Mouse (Mus musculus): Measurements from ENCODE around the gene Sema5b.

The Sema5b gene

DNA sequence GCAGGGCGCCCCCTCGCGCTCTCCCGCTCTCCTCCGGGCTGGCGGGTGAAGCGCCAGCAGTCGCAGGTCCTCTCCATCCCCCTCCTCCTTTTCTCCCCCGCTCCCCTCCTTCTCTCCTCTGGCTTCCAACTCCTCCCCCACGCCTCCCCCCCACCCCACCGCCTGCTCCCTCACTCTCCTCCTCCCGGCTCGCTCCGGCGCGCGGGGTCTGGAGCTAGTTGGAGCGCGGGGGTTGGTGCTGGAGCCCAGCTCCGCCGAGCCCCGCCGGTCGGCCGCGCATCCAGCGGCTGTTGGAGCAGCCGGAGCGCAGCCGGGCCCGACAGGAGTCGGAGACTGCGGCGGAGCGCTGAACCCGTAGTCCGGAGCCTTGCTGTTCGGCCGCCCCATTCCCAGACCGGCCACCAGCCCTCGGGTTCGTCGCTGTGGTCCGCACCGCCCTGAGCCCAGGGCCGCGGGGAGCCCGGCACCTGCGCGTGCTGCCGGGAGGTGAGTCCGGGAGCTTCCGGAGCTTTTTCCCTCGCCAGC, at the start of gene Sema5b:
TSS of gene Sema5b (plus strand) at position 29 of the 525 bp plus-strand sequence.
- peak in 1 of 2 experiments; percentile 66 for DNase-seq (ENCODE audit: low spot score in 2 of 2)

DNA sequence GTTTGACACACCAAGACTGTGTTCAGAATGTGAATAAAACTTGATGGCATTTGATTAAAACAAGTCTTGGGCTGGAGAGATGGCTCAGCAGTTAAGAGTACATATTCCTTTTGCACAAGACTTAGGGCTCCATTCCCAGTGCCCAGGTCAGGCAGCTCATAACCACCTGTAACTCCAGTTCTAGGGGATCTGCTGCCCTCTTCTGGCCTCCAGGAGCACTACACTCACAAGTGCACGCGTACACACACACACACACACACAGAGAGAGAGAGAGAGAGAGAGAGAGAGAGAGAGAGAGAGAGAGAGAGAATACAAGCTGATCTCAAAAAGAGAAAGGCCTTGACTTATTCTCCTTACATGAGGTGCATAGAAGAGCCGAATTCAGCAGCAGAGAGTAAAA, 40.6 kb upstream of the Sema5b start:
- DNase-seq (ENCODE audit: low spot score in 2 of 2): no peak

DNA sequence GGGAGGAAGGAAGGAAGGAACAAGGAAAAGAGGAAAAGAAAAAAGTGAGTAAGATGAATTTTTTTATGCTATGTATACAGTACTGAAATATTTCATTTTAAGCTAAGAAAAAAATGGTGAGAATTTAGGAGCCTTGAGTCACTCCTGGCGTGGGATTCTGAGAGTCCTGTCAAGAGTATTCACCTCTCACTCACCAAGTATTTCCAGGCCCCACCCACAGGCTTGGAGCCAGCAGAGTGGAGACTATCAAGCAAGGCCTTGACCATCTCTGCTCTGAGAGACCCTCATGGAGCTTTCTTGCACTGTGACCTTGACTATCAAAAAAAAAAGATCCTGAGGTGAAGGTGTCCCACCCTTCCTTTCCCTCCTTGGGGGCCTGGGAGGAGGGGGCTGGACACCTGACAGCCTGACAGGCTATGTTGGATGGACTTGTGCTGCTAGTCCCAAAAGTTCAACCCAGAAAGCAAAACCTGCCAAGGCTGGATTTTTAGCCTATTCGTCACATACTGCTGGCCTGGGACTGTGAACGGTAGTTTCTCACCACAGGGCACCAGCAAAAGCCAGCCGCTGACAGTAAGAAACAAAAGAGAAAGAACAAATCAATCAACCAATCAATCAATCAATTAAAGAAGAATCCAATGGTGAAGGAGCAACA, 39.7 kb upstream of the Sema5b start:
- no peak for DNase-seq (ENCODE audit: low spot score in 2 of 2)

GRCm38 (mm10) chr16:35502456-35502855, 38.5 kb upstream of the Sema5b start:
- DNase-seq (ENCODE audit: low spot score in 2 of 2): no peak

GRCm38 (mm10) chr16:35504266-35504665, 36.7 kb upstream of the Sema5b start:
- no peak for DNase-seq (ENCODE audit: low spot score in 2 of 2)

DNA sequence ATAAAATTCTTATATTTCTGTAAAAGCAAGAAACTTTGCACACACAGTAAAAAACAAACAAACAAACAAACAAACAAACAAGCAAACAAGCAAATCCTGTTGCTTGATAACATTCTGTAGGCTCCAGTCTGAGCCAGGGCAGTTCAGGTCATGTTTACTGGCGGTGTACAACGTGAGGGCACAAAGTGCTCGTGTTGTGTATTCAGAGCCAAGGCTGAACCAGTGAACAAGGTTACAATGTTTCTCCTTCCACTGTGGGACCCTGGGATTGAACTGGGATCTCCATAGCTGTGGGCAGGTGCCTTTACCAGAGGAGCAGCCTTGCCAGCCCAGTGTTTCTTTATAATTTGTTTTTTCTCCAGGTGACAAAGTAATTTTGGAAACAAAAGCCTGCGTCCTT, 35.2 kb upstream of the Sema5b start:
- no peak for DNase-seq (ENCODE audit: low spot score in 2 of 2)

DNA sequence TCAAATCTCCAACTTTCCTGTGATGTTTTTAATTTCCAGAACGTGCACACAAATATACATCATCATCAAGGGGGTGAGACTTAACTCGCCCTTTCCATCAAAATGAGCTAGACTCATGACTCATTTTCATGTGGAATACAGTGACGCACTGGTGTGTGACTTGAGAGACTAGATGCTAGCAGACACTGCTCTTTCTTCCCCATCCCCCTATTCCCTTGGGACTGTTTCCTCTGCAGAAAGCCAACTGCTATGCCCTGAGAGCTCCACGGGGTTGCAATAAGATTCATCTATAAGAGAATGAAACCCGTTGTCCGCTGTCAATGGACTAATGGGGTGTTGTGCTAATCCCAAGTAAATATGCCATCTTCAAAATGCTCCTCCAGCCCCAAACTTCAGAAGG, 32.4 kb upstream of the Sema5b start:
- DNase-seq (ENCODE audit: low spot score in 2 of 2): no peak

DNA sequence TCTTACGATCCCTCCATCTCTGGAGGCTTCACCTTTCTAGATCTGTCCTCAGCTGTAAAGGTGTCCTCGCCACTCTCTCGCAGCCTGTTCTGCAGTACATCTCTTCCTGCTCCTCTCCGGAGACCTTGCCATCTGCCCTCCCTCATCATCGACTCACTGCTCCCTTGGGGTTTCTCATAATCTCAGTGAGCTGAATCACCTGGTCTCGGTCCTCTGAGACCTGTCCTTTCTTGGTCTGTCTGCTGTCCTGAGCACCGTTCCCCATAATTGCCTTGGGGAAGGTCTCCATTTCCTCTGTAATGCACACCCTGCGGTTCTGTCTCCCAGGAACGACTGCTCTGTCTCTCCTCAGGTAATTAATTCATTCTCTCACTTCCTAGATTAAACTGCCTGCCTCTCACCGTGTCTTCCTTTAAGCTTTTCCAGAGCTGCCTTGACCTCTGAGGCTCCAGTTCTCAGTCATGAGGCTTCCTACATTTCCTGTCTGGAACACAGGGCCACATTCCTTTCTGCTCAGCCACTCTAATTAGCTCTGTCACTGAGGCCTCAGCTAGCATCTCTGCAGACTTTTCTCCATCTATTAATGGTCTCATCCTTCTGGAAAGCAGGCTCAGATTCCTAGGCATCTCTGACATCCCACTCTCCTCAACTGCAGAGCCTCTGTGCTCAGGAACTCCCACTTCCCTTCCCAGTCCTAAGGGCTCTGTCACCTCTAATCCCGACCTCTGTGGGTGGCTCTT, 31.4 kb upstream of the Sema5b start:
- DNase-seq (ENCODE audit: low spot score in 2 of 2): no peak

DNA sequence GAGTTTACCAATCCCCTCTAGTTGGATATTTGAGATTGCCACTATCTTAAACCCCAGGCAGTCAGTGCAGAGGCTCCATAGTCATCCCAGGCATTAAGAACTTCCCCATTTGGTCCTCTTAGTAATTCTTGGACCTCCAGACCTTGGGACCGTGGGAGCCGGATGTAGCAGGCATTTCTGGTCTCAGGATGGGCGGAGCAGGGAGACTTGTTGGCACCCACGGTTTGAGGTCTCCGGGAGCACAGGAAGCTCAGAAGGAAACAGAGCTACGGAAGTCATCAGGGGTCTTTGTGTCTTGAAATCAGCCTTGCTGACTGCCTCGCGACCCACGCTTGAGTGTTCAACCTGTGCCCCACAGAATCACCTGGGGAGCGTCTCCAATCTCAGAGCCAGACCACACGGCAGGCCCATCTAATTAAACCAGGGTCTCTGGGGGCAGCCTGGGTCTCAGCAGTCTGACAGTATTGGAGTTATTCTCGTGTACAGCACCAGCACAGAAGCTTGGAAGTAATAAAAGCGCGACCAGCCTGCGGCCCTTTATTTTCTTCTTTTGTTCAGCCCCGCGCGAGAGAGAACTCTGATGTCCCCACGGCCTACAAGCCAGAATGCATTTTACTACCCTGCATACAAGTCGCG, 24.9 kb upstream of the Sema5b start:
- DNase-seq (ENCODE audit: low spot score in 2 of 2): no peak

GRCm38 (mm10) chr16:35517976-35518951, 22.7 kb upstream of the Sema5b start:
- no peak for DNase-seq (ENCODE audit: low spot score in 2 of 2)

- DNase-seq (ENCODE audit: low spot score in 2 of 2): no peak
These were observed 21.7 kb upstream of the Sema5b start for GRCm38 (mm10) chr16:35519245-35519644.

- DNase-seq (ENCODE audit: low spot score in 2 of 2): no peak
These were observed 16.7 kb upstream of the Sema5b start for GRCm38 (mm10) chr16:35524200-35524599.

GRCm38 (mm10) chr16:35534630-35535029, 6.3 kb upstream of the Sema5b start:
- no peak for DNase-seq (ENCODE audit: low spot score in 2 of 2)

GRCm38 (mm10) chr16:35537651-35538050, 3.3 kb upstream of the Sema5b start:
- no peak for DNase-seq (ENCODE audit: low spot score in 2 of 2)

GRCm38 (mm10) chr16:35539041-35539440, 1.9 kb upstream of the Sema5b start:
- no peak for DNase-seq (ENCODE audit: low spot score in 2 of 2)

DNA sequence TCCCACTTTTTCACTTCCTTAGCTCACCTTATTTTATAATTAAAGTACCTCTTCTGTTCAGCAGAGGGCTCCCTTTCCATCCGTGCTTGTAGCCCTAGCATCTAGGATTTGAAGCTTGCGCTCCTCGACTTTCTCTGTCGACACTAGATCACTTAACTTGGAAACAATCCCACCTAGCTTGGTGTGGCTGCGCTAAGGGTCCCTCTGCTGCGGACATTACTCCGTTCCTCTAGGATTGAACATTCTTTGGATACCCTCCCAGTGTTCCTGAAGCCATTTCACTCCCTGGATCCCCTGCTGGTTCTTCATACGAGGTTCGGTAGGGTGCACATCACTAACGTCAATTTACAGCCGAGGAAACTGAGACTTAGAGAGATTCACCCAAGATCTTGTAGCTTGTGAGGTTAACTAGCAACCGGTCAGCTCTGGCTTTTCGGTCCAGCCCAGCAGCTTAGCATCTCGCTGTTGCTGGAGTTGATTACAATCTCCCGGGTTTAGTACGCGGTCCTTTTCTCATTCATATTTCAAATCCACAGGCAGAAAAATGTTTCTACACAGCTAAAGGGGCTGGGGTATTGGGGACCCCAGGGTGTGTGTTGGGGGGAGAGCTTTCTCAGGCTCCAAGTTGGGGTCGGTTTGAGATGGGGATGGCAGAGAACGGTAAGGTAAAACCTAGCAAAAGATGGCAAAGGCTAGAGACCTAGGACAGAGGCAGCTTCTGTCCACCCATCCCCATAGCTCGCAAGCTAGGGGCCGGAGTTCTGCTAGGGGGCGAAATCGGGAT, 420 bp upstream of the Sema5b start:
- no peak for DNase-seq (ENCODE audit: low spot score in 2 of 2)

DNA sequence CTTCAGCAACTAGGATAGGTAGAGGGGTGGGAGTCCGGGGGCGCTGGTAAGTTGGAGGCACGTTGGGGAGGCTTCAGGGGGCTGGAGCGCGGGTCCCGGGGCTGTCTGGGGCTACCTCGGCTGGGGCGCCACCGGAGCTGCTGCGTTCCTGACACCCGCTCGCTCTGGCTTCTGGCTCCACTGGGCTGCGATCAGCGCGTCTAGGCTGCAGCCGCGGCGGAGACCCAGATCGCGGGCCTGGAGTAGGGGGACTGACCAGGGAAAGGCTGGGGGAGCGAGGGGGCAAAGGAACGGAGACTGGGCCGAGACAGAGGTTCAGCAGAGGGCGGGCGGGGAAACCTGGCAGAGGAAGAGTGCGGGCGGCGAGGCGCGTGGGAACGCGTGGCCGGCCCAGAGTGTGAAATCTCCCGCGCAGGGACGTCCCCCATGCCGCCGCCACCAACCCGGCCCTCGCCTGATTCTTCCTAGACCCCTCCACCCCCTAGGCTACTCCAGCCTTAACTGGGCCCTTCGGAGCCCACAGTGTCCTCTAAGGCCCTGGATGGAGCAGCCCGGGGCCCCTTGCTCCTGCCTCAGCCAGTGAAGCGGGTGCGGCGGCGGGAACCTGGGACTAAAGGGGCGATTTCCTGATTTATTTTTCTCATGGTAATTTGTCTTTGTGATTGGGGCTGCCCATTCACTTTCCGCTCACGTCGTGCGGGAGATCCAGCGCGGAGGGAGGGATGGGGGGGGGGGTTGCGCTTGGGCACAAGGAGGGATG, 896 bp downstream of the Sema5b start:
- no peak for DNase-seq (ENCODE audit: low spot score in 2 of 2)

DNA sequence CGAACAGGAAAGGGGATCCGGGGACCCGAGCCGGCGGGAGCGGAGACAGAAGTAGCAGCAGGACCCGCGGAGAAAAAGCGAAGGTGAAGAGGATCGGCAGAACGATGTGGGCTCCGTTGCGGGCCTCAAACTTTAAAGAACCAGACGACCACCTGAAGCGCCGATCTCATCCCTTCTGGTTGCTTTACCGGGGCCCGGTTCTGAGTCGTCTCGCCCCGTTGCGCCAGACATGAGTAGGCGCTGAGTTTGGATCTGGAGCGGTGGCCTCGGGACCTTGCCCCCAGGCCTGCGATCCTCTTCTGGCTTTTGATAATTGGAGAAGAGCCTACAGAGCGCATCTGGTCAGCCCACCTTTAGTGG, 1.5 kb downstream of the Sema5b start:
- no peak for DNase-seq (ENCODE audit: low spot score in 2 of 2)

- no peak for DNase-seq (ENCODE audit: low spot score in 2 of 2)
These were observed 4.8 kb downstream of the Sema5b start for GRCm38 (mm10) chr16:35545723-35546122.

GRCm38 (mm10) chr16:35547966-35548365, 7.0 kb downstream of the Sema5b start:
- DNase-seq (ENCODE audit: low spot score in 2 of 2): no peak
